Mouse (Mus musculus) adipocyte (in vitro differentiated cells): ENCODE measurements around the gene Dscam.

Experiments
- DNase-seq: peaks from one replicate; pipeline ENCODE4 v3.0.0-alpha.2; 2016; ENCODE audit warnings: low spot score

Dscam gene

GRCm38 (mm10) chr16:96759081-96759603 is 411.4 kb downstream of the Dscam start:
- no peak for DNase-seq

DNA sequence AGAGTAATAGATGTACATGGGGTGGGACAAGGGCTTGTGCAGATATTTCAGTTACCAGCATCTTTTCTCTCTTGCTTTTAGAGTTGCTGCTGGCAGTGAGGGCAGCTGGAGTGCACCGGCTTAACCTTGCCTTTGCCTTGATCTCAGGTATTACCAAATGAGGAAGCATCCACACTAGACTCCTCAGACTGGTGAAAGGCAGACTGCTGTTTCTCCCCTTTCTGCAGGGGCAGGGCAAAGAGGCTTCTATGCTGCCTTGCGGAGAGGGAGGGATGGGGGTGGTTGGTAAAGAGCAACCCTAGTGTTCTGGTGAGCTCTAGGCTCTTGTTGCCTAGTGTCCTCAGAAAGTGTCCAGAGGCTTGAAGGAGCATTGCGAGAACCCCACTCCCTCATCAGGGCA is 412.2 kb downstream of the Dscam start:
- no peak for DNase-seq

- DNase-seq: no peak
Measured at GRCm38 (mm10) chr16:96757588-96758313, 412.8 kb downstream of the Dscam start.

DNA sequence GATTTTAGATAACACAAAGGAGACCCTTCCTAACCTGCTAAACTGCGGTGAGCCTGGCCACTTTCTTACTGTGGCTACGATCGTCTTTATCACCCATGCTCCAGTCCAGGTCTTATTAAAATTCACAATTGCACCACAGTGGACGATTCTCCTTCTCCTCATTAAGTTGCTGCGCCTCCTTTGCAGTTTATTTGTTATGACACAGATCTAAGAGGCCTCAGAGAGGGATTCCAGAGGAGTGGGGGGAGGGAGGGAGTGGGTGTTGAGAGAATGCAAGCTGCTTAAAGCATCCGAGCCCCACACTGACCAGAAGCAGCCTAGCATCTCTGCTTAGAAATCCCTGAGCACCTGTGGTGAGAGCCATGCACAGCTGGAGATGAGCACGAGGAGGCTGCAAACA is 413.6 kb downstream of the Dscam start:
- no peak for DNase-seq

DNA sequence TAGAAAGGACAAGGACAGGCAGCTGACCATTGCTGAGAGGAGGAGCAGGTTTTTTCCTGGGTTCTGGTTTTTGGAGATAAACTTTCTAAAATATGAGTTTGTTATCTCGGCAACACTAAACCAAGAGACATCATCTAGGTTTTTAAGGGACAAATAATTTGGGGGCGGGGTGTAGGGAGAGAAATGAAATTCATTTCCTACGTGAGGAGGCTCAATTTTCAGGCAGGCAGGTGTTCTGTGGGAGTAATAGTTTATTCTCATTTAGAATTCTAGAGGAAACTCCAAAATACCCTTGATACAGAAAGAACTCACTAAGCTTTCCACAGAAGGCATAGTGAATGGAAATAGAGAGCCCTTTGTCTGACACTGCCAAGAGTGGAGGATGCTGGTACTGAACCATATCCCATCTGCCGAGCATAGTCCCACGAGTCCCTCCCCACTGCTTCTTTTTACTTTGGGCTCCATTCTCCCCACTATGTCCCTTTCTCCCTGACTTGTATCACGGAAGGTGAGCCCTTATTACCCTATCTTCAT is 415.5 kb downstream of the Dscam start:
- no peak for DNase-seq

DNA sequence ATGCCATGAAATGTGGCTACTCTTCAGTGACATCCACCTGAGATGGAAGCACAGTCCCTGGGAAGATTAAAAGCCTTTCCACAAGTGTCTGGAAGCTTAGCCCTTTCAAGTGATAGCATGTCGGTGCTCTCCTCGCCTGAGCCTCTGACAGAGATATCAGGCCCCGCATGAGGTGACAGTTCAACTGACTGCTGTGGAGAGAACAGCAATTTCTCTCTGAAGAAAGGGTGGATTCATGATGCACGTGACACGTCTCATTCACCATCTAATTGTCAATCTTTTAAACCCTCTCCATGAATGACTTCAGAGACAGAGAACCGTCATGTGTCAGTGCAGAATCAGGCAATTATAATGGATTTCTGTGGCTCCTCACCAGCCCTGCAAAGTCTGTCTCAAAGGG is 416.2 kb downstream of the Dscam start:
- DNase-seq: no peak

GRCm38 (mm10) chr16:96753781-96754173 is 416.8 kb downstream of the Dscam start:
- no peak for DNase-seq

- DNase-seq: no peak
Measured at GRCm38 (mm10) chr16:96753164-96753780, 417.3 kb downstream of the Dscam start.

DNA sequence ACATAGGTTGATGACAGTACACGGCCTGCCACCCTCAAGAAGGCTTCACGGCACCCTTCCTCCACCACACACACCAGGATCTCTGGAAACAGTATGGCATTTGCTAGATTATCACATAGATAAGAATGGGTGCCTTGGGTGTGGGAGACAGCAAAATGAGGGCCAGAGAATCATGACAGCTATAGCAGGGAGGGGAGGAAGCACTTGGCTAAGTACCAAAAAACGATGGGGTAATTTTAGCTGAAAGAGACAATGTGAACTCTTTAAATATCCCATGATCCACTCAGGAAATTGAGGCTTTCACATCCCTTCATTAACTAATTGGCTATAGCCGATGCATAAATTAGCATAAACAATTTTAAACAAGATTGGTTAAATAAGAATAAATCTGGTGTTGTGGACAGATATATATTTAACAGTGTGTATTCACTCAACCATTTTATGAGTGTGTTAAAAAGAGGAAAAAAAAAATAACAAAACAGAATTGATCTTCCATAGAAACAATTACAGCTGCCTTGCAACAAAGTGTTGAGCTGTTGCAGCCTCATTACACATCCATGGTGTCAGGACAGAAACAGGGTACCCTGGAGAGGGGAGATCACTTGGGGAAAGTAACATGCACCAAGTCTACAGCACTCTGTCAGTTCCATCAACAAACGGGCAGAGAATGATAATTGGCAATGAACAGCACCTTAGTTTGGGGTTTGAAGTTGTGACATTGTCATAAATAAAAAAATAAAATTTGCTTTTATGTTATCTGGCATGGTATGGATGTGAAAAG is 427.9 kb downstream of the Dscam start:
- no peak for DNase-seq

- no peak for DNase-seq
Measured at GRCm38 (mm10) chr16:96741336-96741735, 429.2 kb downstream of the Dscam start.

DNA sequence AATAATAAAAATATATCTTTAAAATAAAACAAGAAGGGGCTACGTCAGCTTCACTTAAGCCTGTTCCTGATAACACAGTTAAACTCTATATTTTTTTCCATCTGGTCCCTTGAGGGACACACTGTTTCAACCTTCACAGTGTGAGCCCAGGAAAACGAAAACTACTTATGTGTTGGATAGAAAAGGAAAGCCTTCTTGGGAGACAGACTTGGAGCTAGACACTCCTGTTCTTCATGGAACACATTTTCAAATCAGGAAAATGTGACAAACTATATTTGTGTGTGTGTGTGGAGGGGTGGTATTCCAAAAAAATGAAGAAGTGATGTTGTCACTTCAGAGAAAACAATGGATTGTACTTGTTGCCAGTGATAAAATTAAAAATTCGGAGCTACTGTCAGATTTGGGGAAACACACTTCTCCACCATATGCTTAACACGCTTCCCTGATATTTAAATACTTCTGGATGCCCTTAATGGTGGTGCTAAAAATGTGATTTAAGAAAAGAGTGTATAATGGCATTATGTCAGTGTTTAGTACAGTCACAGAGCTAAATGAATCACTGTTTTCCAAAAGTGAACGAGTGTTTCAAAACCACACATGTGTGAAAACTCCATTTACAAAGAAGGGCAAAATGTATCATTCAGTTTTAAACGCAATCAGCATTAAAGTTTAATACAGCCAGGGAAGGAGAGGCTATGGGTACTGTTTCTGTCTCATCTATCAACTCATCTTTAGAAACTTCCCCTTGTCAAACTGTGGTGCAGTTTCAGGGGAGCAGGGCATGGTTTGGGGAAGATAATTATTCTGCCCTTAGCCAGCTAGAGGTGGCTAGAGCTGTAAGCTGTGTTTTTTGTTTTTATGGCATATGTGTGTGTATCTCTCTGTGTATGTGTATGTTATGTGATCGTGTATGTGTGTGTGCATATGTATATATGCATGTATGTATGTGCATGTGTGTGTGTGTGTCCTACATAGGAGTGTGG is 430.2 kb downstream of the Dscam start:
- no peak for DNase-seq

GRCm38 (mm10) chr16:96736501-96736900 is 434.1 kb downstream of the Dscam start:
- DNase-seq: no peak

GRCm38 (mm10) chr16:96730881-96731280 is 439.7 kb downstream of the Dscam start:
- no peak for DNase-seq

GRCm38 (mm10) chr16:96727836-96728774 is 442.4 kb downstream of the Dscam start:
- no peak for DNase-seq

DNA sequence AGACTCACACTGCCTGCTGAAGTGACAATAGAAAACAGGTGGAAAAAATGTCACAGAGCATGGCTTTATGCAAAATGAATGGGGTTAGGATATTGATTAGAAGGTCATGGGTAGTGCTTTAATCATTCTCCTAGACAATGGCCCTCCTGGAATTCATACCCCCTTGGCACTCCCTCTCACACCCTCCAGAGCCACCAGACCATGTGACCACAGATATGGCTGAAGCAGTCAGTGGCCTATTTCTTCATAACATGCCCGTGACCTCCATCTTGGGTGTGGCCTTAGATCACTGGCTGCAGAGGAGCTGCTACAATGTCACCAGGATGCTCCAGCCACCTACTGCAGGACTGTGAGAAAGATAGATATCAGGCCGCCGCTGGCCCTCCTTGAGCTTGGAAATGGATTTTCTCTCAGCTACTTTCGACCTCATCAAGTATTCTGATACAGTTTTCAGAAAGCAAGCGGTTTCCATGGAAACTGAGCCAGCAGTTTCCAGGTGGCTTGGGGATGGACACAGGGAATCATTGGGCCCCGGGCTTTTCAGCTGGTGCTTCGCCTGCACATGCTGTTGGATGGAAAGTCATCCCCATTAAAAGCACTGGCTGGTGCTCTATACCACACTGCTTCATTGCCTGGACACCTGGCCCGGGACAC is 445.4 kb downstream of the Dscam start:
- no peak for DNase-seq

DNA sequence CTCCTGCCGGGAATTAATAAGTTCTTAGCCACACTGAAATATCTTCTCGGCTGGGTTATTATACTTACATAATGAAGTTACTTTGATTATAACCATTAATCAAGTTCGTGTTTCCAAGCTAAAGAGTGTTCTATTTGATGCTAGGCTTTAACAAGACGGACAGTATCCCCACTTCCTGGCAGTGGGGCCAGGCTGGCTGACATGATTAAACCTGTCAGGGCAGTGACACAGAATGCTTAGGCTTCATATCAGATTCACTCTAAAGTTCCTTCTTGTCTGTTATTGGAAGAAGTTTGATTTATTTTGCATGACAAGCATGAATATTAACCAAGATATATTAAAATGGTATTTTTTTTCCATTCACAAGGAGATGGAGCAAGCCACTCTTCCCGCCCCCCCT is 446.0 kb downstream of the Dscam start:
- DNase-seq: no peak

- no peak for DNase-seq
Measured at GRCm38 (mm10) chr16:96724123-96724522, 446.4 kb downstream of the Dscam start.

DNA sequence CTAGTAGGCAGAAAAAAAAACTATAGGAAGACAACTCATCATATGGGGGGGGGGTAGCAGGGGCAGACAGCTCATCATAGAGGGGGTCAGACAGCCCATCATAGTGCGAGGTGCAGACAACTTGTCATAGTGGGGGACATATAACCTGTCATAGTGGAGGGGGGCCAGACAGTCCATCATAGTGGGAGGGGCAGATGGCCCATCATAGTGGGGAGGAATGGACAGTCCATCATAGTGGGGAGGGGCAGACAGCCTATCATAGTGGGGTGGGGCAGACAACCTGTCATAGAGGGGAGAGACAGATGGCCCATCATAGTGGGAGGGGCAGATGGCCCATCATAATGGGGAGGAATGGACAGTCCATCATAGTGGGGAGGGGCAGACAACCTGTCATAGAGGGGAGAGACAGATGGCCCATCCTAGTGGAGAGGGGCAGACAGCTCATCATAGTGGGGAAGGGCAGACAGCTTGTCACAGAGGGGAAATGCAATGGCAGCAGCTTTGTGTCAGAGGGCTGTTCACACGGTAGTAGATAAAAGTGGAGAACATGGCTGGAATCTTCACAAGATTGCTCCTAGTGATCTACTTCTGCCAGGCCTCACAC is 447.4 kb downstream of the Dscam start:
- DNase-seq: no peak

DNA sequence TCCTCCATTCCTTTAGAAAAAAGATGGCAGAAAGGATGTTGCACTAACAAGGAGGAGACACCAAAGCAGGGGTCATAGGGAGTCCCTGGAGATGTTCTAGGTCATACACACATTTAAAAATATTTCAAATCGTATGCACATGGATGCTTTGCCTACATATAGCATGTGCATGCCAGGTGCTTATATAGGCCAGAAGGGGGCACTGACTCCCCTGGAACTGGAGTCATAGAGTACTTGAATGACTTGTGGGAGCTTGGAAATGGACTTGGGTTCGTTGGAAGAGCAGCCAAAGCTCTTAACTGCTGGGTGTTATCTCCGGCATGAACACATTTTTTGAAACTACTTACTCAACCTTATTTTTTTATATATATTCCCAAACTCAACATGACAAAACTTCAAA is 448.4 kb downstream of the Dscam start:
- DNase-seq: no peak
